ENCODE assay signal across 10 mouse cellular contexts in genomic region chr16:44666431-44666997, GRCm38 (mm10). TPM values are rescaled to one million over a fixed set of nuclear protein-coding genes. Genes with fewer than 3 reads are reported as not detected.
DNase-seq lines count a peak whose midpoint lies in the region; ATAC-seq and TF ChIP-seq lines count a peak whose summit lies in the region.
"Had no signal": no experiment of that assay in that cellular context is flagged by ENCODE, and none has a peak within 500 bp of the region (broad histone marks: within the 10 kb centered on the region; RNA-seq: fewer than 3 reads in every experiment).

No protein-coding gene starts in this region.

- peak overlapping the region; percentile 55; the same call in 1 of the 2 replicates for H3K27ac ChIP-seq in hindbrain, embryonic 12.5 days
- no peak overlapping the region for H3K27ac ChIP-seq in layer of hippocampus, adult 2 months

- ATAC-seq in hindbrain, embryonic 12.5 days (ENCODE audit: low FRiP score): peak; percentile 67

- TF ChIP-seq POLR2A in brain, embryonic 14.5 days (IDR thresholded peaks at IDR 0.05; ENCODE audit: borderline replicate concordance, extremely low read depth, insufficient read depth, insufficient read length, poor library complexity, severe bottlenecking): no peak

- H3K4me2 ChIP-seq in hindbrain, embryonic 12.5 days (replicated peaks): no peak overlapping the region

- H3K9ac ChIP-seq in hindbrain, embryonic 12.5 days: no peak overlapping the region

- H3K4me1 ChIP-seq in hindbrain, embryonic 12.5 days: peaks cover 28% of the 10 kb centered on the region

- no peak overlapping the region for H3K4me3 ChIP-seq in hindbrain, embryonic 12.5 days
- H3K4me3 ChIP-seq in layer of hippocampus, adult 2 months: no peak overlapping the region

- peak; percentile 29 for DNase-seq in adrenal gland, adult 2 months
- DNase-seq in adrenal gland, postnatal 4 days (ENCODE audit: low spot score in 2 of 2): no peak
- DNase-seq in brain, embryonic 14.5 days (ENCODE audit: low read depth): peak; percentile 90
- DNase-seq in mesoderm, embryonic 11.5 days (ENCODE audit: low read depth, low spot score): peak; percentile 65
- DNase-seq in layer of hippocampus, adult 2 months (ENCODE audit: low spot score in 2 of 2): no peak
- no peak for DNase-seq in B cell, adult 2 months
- DNase-seq in urinary bladder, postnatal 25 days (ENCODE audit: low spot score): no peak
- DNase-seq: liver; right cerebral cortex, postnatal 4 days had no signal

- H3K36me3 ChIP-seq in hindbrain, embryonic 12.5 days: no peaks in the 10 kb centered on the region

- no peak for TF ChIP-seq CTCF in brain, embryonic 14.5 days (IDR thresholded peaks at IDR 0.05; ENCODE audit: borderline replicate concordance, extremely low read depth, insufficient read depth, insufficient read length)
- no peak for TF ChIP-seq CTCF in layer of hippocampus, adult 2 months (conservative IDR thresholded peaks at IDR 0.05)

- WGBS in hindbrain, embryonic 12.5 days: 45% methylated on average over 7 of the region's 7 CpGs

- H3K9me3 ChIP-seq in hindbrain, embryonic 12.5 days (replicated peaks): no peaks in the 10 kb centered on the region

- H3K27me3 ChIP-seq in hindbrain, embryonic 12.5 days: no peaks in the 10 kb centered on the region

RNA-seq across cellular contexts. Expression of gene Nepro, which starts 57.6 kb away (rescaled TPM):
- 10 to 100 TPM in 1 of 2 experiments, 1 to 10 TPM in 1; 9.9 to 12.1 TPM for total RNA-seq in adrenal gland, adult 2 months (2021)
- 5.1 and 5.2 TPM in 2 replicates for polyA plus RNA-seq in adrenal gland, adult 2 months (2012; rRNA removed)
- 10 to 100 TPM; 11.3 to 13.5 TPM for total RNA-seq in adrenal gland, postnatal 4 days (2021)
- 6.2 and 6.3 TPM in 2 replicates for polyA plus RNA-seq in brain, embryonic 14.5 days (2012; rRNA removed)
- 9.4 and 9.9 TPM in 2 replicates for polyA plus RNA-seq in hindbrain, embryonic 12.5 days (2016; fragmentation: Nextera tagmentation; extraction: Ambion mirVana)
- 1 to 10 TPM; 5.7 to 6.5 TPM for total RNA-seq in layer of hippocampus, adult 2 months (2021)

Comparison
In these comparisons a context has a peak if more than half of its experiments do, and no peak if none do; other contexts are left out.
1. DNase-seq: peak in adrenal gland, adult 2 months (single experiment), brain, embryonic 14.5 days (single experiment) and mesoderm, embryonic 11.5 days (single experiment); none in adrenal gland, postnatal 4 days (0 of 2), layer of hippocampus, adult 2 months (0 of 2), B cell, adult 2 months (0 of 2) and urinary bladder, postnatal 25 days (single experiment).